Mouse (Mus musculus): ENCODE data around the gene Met.

DNA sequence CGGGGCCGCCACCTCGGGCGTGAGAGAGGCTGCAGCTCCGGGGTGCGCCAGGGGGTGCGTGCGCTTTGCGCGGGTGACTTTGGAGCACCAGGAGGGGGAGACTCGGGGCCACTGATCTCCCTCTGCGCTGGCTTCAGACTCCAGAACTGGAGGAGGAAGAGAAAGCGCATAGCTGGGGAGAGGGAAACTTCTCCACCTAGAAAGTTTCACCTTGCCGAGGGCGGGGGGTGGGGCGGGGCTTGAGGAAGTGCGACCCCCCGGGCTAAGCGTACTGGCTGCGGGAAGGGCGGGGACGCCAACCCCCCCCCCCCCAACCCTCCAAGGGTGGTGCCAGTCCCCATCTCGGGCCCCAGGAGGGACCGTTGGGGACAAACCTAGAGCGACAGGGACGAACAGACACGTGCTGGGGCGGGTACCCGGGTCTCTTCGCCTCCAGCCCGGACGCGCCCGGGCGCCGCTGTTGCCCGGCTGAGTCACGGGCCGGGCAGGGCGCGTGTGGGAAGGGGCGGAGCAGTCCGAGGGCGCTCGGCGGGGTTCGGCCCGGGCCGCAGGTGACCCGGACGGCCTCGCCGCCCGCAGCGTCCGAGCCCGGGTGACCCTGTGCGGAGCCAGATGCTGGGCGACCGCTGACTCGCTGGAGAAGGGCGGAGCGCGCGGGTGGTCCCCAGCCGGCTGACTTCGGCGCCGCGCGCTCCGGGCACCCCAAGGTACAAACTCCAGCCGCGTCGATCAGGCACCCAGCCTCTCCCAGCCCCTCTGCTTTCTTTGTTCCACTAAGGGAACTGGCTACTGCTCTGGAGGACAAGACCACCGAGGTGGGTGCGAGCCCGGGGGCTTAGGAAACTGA lies at the start of gene Met:
- TF ChIP-seq POLR2A (IDR thresholded peaks at IDR 0.05; ENCODE audit: insufficient read depth, low read length) = no peak
- TF ChIP-seq CTCF (IDR thresholded peaks at IDR 0.05; ENCODE audit: low read depth, low read length) = no peak

Measured in ES-Bruce4 (cell line).